Comparison of ENCODE assay signal across 8 mouse cellular contexts in genomic region chr17:46855328-46856106, GRCm38 (mm10). TPM values are rescaled to one million over a fixed set of nuclear protein-coding genes. Genes with fewer than 3 reads are reported as not detected.
DNase-seq lines count a peak whose midpoint lies in the region; ATAC-seq and TF ChIP-seq lines count a peak whose summit lies in the region.

No protein-coding gene starts in this region.

- peak overlapping the region; percentile 98 for H3K9ac ChIP-seq in embryonic facial prominence, embryonic 11.5 days (replicated peaks; ENCODE audit: low read length)
- peak overlapping the region; percentile 100 for H3K9ac ChIP-seq in hindbrain, embryonic 14.5 days
- peak overlapping the region; percentile 100 for H3K9ac ChIP-seq in lung, postnatal 0 days (replicated peaks; ENCODE audit: low read depth)

- peaks cover 23% of the 10 kb centered on the region for H3K4me1 ChIP-seq in spleen, adult 2 months (ENCODE audit: control insufficient read depth, insufficient read depth, insufficient read length)
- H3K4me1 ChIP-seq in embryonic facial prominence, embryonic 11.5 days (ENCODE audit: control insufficient read depth, insufficient read depth, low read length) = peaks cover 2% of the 10 kb centered on the region; the same call in 1 of the 2 replicates
- H3K4me1 ChIP-seq in hindbrain, embryonic 14.5 days (replicated peaks; ENCODE audit: control insufficient read depth, insufficient read depth, low read length) = peaks cover 43% of the 10 kb centered on the region
- H3K4me1 ChIP-seq in lung, postnatal 0 days (ENCODE audit: insufficient read depth, low read depth, low read length) = peaks cover 10% of the 10 kb centered on the region; the same call in 1 of the 2 replicates

- intact Hi-C loops in left cerebral cortex, postnatal 25 days (cut with DNase I) = loop anchor here (2.0 kb wide), 1 partner anchor 73 kb away; the partner anchor contains the start of gene Rpl7l1

- TF ChIP-seq EP300 in lung, postnatal 0 days (IDR thresholded peaks at IDR 0.05) = no peak

- H3K4me3 ChIP-seq in spleen, adult 2 months (ENCODE audit: extremely low read depth, insufficient read depth, insufficient read length) = peak overlapping the region; percentile 95
- peak overlapping the region; percentile 84 for H3K4me3 ChIP-seq in embryonic facial prominence, embryonic 11.5 days (ENCODE audit: low read depth, low read length)
- H3K4me3 ChIP-seq in hindbrain, embryonic 14.5 days (replicated peaks; ENCODE audit: low read length) = peak overlapping the region; percentile 97
- H3K4me3 ChIP-seq in lung, postnatal 0 days (ENCODE audit: low read depth, low read length) = peak overlapping the region; percentile 98

- 43% methylated on average over 15 of the region's 15 CpGs for WGBS in spleen, adult 2 months
- WGBS in embryonic facial prominence, embryonic 11.5 days = 69% methylated on average over 15 of the region's 15 CpGs
- WGBS in hindbrain, embryonic 14.5 days = 60% methylated on average over 15 of the region's 15 CpGs
- 39% methylated on average over 15 of the region's 15 CpGs for WGBS in lung, postnatal 0 days

- no peak for DNase-seq in spleen, adult 2 months (ENCODE audit: low read depth in 1 of 2, low spot score in 2 of 2)
- DNase-seq in spleen, adult 12 weeks (ENCODE audit: low spot score) = no peak
- peak; percentile 25 for DNase-seq in embryonic facial prominence, embryonic 11.5 days (ENCODE audit: low spot score)
- DNase-seq in hindbrain, embryonic 14.5 days (ENCODE audit: low spot score) = no peak
- DNase-seq in lung, postnatal 0 days (ENCODE audit: low spot score) = peak; percentile 24
- DNase-seq in left cerebral cortex, postnatal 25 days (ENCODE audit: low spot score in 2 of 2) = no peak
- DNase-seq in urinary bladder, adult 2 months (ENCODE audit: low spot score) = no peak
- DNase-seq in frontal cortex, postnatal 25 days (ENCODE audit: low spot score in 2 of 2) = no peak

- H3K4me2 ChIP-seq in embryonic facial prominence, embryonic 11.5 days (ENCODE audit: low read depth, low read length) = peak overlapping the region; percentile 45
- H3K4me2 ChIP-seq in hindbrain, embryonic 14.5 days (replicated peaks) = peak overlapping the region; percentile 76
- peak overlapping the region; percentile 73 for H3K4me2 ChIP-seq in lung, postnatal 0 days (replicated peaks; ENCODE audit: low read depth, low read length)

- TF ChIP-seq CTCF in spleen, adult 2 months (IDR thresholded peaks at IDR 0.05; ENCODE audit: extremely low read depth, insufficient read depth, insufficient read length, insufficient replicate concordance) = no peak
- TF ChIP-seq CTCF in lung, postnatal 0 days (IDR thresholded peaks at IDR 0.05) = no peak

- no peaks in the 10 kb centered on the region for H3K9me3 ChIP-seq in embryonic facial prominence, embryonic 11.5 days (replicated peaks; ENCODE audit: control insufficient read depth, low read length)
- H3K9me3 ChIP-seq in hindbrain, embryonic 14.5 days (ENCODE audit: control insufficient read depth, low read length) = no peaks in the 10 kb centered on the region
- H3K9me3 ChIP-seq in lung, postnatal 0 days (ENCODE audit: low read length) = no peaks in the 10 kb centered on the region

- no peaks in the 10 kb centered on the region for H3K27me3 ChIP-seq in spleen, adult 2 months (ENCODE audit: control insufficient read depth, insufficient read depth, low read length)
- H3K27me3 ChIP-seq in embryonic facial prominence, embryonic 11.5 days (ENCODE audit: control insufficient read depth, insufficient read depth, low read length) = no peaks in the 10 kb centered on the region
- no peaks in the 10 kb centered on the region for H3K27me3 ChIP-seq in hindbrain, embryonic 14.5 days (ENCODE audit: control insufficient read depth, insufficient read depth, low read length)
- no peaks in the 10 kb centered on the region for H3K27me3 ChIP-seq in lung, postnatal 0 days (replicated peaks; ENCODE audit: insufficient read depth, low read length)

- TF ChIP-seq POLR2A in spleen, adult 2 months (IDR thresholded peaks at IDR 0.05; ENCODE audit: low read depth, low read length) = no peak

- H3K27ac ChIP-seq in spleen, adult 2 months (ENCODE audit: insufficient read depth, low read length) = peak overlapping the region; percentile 100
- peak overlapping the region; percentile 100; the same call in 1 of the 2 replicates for H3K27ac ChIP-seq in embryonic facial prominence, embryonic 11.5 days (replicated peaks; ENCODE audit: low read depth, low read length)
- H3K27ac ChIP-seq in hindbrain, embryonic 14.5 days = peak overlapping the region; percentile 100
- H3K27ac ChIP-seq in lung, postnatal 0 days (ENCODE audit: low read length) = peak overlapping the region; percentile 100

- ATAC-seq in embryonic facial prominence, embryonic 11.5 days (replicated peaks; ENCODE audit: insufficient number of reproducible peaks, low FRiP score, low TSS enrichment, low read depth) = no peak
- no peak for ATAC-seq in hindbrain, embryonic 14.5 days (ENCODE audit: low FRiP score)
- ATAC-seq in lung, postnatal 0 days = no peak

- no peaks in the 10 kb centered on the region; the same call in 1 of the 2 replicates for H3K36me3 ChIP-seq in spleen, adult 2 months (ENCODE audit: control insufficient read depth, insufficient read depth, low read length)
- H3K36me3 ChIP-seq in embryonic facial prominence, embryonic 11.5 days (replicated peaks; ENCODE audit: control insufficient read depth, insufficient read depth, low read depth, low read length) = no peaks in the 10 kb centered on the region
- no peaks in the 10 kb centered on the region for H3K36me3 ChIP-seq in hindbrain, embryonic 14.5 days (replicated peaks; ENCODE audit: control insufficient read depth, insufficient read depth)
- H3K36me3 ChIP-seq in lung, postnatal 0 days (ENCODE audit: insufficient read depth, low read length) = no peaks in the 10 kb centered on the region

RNA-seq across cellular contexts. Expression of gene Bicral, which starts 2.8 kb away (rescaled TPM):
- polyA plus RNA-seq in spleen, adult 2 months (2012; rRNA removed) = 14.4 and 14.5 TPM in 2 replicates
- 4.7 TPM in 2 replicates for polyA plus RNA-seq in embryonic facial prominence, embryonic 11.5 days (2014; fragmentation: Nextera tagmentation; extraction: Ambion mirVana)
- 9.8 and 11.7 TPM in 2 replicates for polyA plus RNA-seq in hindbrain, embryonic 14.5 days (2014; fragmentation: Nextera tagmentation; extraction: Ambion mirVana)
- polyA plus RNA-seq in lung, postnatal 0 days (2015; fragmentation: Nextera tagmentation; extraction: Ambion mirVana) = 3.0 and 3.4 TPM in 2 replicates
- total RNA-seq in left cerebral cortex, postnatal 25 days (2021) = 10 to 100 TPM; 41.6 to 49.7 TPM
- polyA plus RNA-seq in urinary bladder, adult 2 months (2012; rRNA removed) = 9.1 and 15.2 TPM in 2 replicates

RNA-seq across cellular contexts. Expression of gene Tbcc, which starts 35.0 kb away (rescaled TPM):
- polyA plus RNA-seq in spleen, adult 2 months (2012; rRNA removed) = 17.2 and 21.3 TPM in 2 replicates
- polyA plus RNA-seq in embryonic facial prominence, embryonic 11.5 days (2014; fragmentation: Nextera tagmentation; extraction: Ambion mirVana) = 73.7 and 78.8 TPM in 2 replicates
- polyA plus RNA-seq in hindbrain, embryonic 14.5 days (2014; fragmentation: Nextera tagmentation; extraction: Ambion mirVana) = 54.7 and 61.6 TPM in 2 replicates
- 47.7 and 51.0 TPM in 2 replicates for polyA plus RNA-seq in lung, postnatal 0 days (2015; fragmentation: Nextera tagmentation; extraction: Ambion mirVana)
- total RNA-seq in left cerebral cortex, postnatal 25 days (2021) = 10 to 100 TPM; 32.4 to 36.7 TPM
- 20.3 and 21.5 TPM in 2 replicates for polyA plus RNA-seq in urinary bladder, adult 2 months (2012; rRNA removed)

RNA-seq across cellular contexts. Expression of gene Prph2, which starts 54.7 kb away (rescaled TPM):
- not detected in 2 replicates for polyA plus RNA-seq in spleen, adult 2 months (2012; rRNA removed)
- not detected in 2 replicates for polyA plus RNA-seq in embryonic facial prominence, embryonic 11.5 days (2014; fragmentation: Nextera tagmentation; extraction: Ambion mirVana)
- not detected in 2 replicates for polyA plus RNA-seq in hindbrain, embryonic 14.5 days (2014; fragmentation: Nextera tagmentation; extraction: Ambion mirVana)
- polyA plus RNA-seq in lung, postnatal 0 days (2015; fragmentation: Nextera tagmentation; extraction: Ambion mirVana) = not detected in 2 replicates
- total RNA-seq in left cerebral cortex, postnatal 25 days (2021) = not detected
- polyA plus RNA-seq in urinary bladder, adult 2 months (2012; rRNA removed) = not detected in 2 replicates

Comparison
In these comparisons a context has a peak if more than half of its experiments do, and no peak if none do; other contexts are left out.
1. DNase-seq: peak in embryonic facial prominence, embryonic 11.5 days (single experiment) and lung, postnatal 0 days (single experiment); none in spleen, adult 2 months (0 of 2), spleen, adult 12 weeks (single experiment), hindbrain, embryonic 14.5 days (single experiment), left cerebral cortex, postnatal 25 days (0 of 2), urinary bladder, adult 2 months (single experiment) and frontal cortex, postnatal 25 days (0 of 2).
2. Peak in every context shown above with its lines, with median percentiles within 50 percentile points of each other: H3K27ac ChIP-seq, H3K4me3 ChIP-seq, H3K4me2 ChIP-seq and H3K9ac ChIP-seq.